Comparison of ENCODE assay signal across 8 mouse cellular contexts in the genomic region with DNA sequence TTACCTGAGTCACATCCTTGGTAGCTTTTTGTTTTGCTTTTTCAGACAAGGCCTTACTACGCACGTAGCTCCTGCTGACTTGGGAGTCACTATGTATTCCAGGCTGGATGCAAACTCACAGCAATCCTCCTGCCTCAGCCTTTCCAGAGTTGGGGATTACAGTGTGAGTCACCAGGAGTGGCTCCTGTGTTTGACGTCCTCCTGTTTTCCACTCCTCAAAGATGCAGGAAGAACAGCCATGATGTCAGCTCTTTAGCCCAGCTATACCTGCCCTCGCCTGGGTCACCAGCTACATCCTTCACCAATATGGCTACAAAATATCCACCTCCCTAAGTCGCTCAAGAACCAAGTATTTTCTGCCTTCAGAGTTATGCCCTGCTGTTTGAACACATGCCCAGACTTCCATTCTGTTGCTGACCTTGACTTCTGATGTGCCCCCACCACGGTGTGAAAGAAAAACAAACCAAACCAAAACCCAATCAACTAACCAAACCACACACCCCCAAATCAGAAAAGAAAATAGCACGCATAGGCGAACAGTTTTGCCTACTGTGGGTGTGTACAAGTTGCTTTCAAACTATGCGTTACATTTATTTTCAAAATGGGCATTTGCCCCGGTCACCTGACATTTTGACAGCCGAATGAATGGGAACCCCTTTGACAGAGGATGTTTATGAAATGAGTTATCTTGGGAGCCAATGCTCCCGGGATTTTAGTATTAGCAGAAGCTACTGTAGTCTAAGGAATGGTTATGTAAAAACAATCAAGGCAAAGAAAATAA. TPM values are rescaled to one million over a fixed set of nuclear protein-coding genes. Genes with fewer than 3 reads are reported as not detected.
A peak's percentile ranks its signal among the peaks of the same experiment; 100 is the strongest.
DNase-seq lines count a peak whose midpoint lies in the region; ATAC-seq and TF ChIP-seq lines count a peak whose summit lies in the region.

No protein-coding gene starts in this region.

- H3K4me1 ChIP-seq in embryonic facial prominence, embryonic 13.5 days: peaks cover 45% of the 10 kb centered on the region
- H3K4me1 ChIP-seq in intestine, embryonic 15.5 days (replicated peaks): peaks cover 28% of the 10 kb centered on the region
- peaks cover 16% of the 10 kb centered on the region for H3K4me1 ChIP-seq in neural tube, embryonic 12.5 days

- H3K27me3 ChIP-seq in embryonic facial prominence, embryonic 13.5 days: no peaks in the 10 kb centered on the region
- H3K27me3 ChIP-seq in intestine, embryonic 15.5 days (replicated peaks): no peaks in the 10 kb centered on the region
- no peaks in the 10 kb centered on the region; the same call in 1 of the 2 replicates for H3K27me3 ChIP-seq in neural tube, embryonic 12.5 days (replicated peaks)

- no peaks in the 10 kb centered on the region for H3K9me3 ChIP-seq in embryonic facial prominence, embryonic 13.5 days
- no peaks in the 10 kb centered on the region for H3K9me3 ChIP-seq in intestine, embryonic 15.5 days
- no peaks in the 10 kb centered on the region for H3K9me3 ChIP-seq in neural tube, embryonic 12.5 days

- no peaks in the 10 kb centered on the region for H3K36me3 ChIP-seq in embryonic facial prominence, embryonic 13.5 days
- H3K36me3 ChIP-seq in intestine, embryonic 15.5 days: no peaks in the 10 kb centered on the region
- H3K36me3 ChIP-seq in neural tube, embryonic 12.5 days: no peaks in the 10 kb centered on the region

- peak overlapping the region; percentile 83 for H3K4me3 ChIP-seq in layer of hippocampus, adult 2 months
- H3K4me3 ChIP-seq in embryonic facial prominence, embryonic 13.5 days: peak overlapping the region; percentile 90
- peak overlapping the region; percentile 88 for H3K4me3 ChIP-seq in intestine, embryonic 15.5 days (replicated peaks)
- peak overlapping the region; percentile 66; the same call in 1 of the 2 replicates for H3K4me3 ChIP-seq in neural tube, embryonic 12.5 days

- peak overlapping the region; percentile 97 for H3K27ac ChIP-seq in layer of hippocampus, adult 2 months
- H3K27ac ChIP-seq in embryonic facial prominence, embryonic 13.5 days: no peak overlapping the region
- H3K27ac ChIP-seq in intestine, embryonic 15.5 days: no peak overlapping the region
- H3K27ac ChIP-seq in neural tube, embryonic 12.5 days: no peak overlapping the region

- no peak for TF ChIP-seq CTCF in layer of hippocampus, adult 2 months (conservative IDR thresholded peaks at IDR 0.05)

- peak overlapping the region; percentile 92 for H3K4me2 ChIP-seq in embryonic facial prominence, embryonic 13.5 days
- peak overlapping the region; percentile 84 for H3K4me2 ChIP-seq in intestine, embryonic 15.5 days (replicated peaks)
- H3K4me2 ChIP-seq in neural tube, embryonic 12.5 days (replicated peaks): peak overlapping the region; percentile 98

- WGBS in embryonic facial prominence, embryonic 13.5 days: 79% methylated on average over 12 of the region's 12 CpGs
- WGBS in intestine, embryonic 15.5 days: 74% methylated on average over 12 of the region's 12 CpGs
- 85% methylated on average over 12 of the region's 12 CpGs for WGBS in neural tube, embryonic 12.5 days

- no peak for DNase-seq in layer of hippocampus, adult 2 months (ENCODE audit: low spot score in 2 of 2)
- DNase-seq in layer of hippocampus, adult 9-11 months: no peak
- DNase-seq in right cerebral cortex, postnatal 25 days: no peak
- no peak for DNase-seq in spleen, adult 18-20 months
- DNase-seq in adrenal gland, adult 2 months: no peak

- H3K9ac ChIP-seq in embryonic facial prominence, embryonic 13.5 days: peak overlapping the region; percentile 96; the same call in 1 of the 2 replicates
- H3K9ac ChIP-seq in intestine, embryonic 15.5 days: peak overlapping the region; percentile 95
- H3K9ac ChIP-seq in neural tube, embryonic 12.5 days: peak overlapping the region; percentile 83; the same call in 1 of the 2 replicates

- no peak for ATAC-seq in embryonic facial prominence, embryonic 13.5 days (ENCODE audit: insufficient number of reproducible peaks, insufficient read depth, low FRiP score, low TSS enrichment, low read depth)
- no peak for ATAC-seq in intestine, embryonic 15.5 days
- no peak for ATAC-seq in neural tube, embryonic 12.5 days (ENCODE audit: low FRiP score, low read depth)

RNA-seq across cellular contexts. Expression of gene Fnbp1, which starts 1.6 kb away (rescaled TPM):
- 100 to 1,000 TPM; 113 to 120 TPM for total RNA-seq in layer of hippocampus, adult 2 months (2021)
- polyA plus RNA-seq in embryonic facial prominence, embryonic 13.5 days (2015; fragmentation: Nextera tagmentation; extraction: Ambion mirVana): 29.4 and 33.0 TPM in 2 replicates
- 22.7 and 27.3 TPM in 2 replicates for polyA plus RNA-seq in intestine, embryonic 15.5 days (2015; fragmentation: Nextera tagmentation; extraction: Ambion mirVana)
- 17.7 and 20.3 TPM in 2 replicates for polyA plus RNA-seq in neural tube, embryonic 12.5 days (2016; fragmentation: Nextera tagmentation; extraction: Ambion mirVana)
- 10 to 100 TPM; 59.7 to 73.4 TPM for total RNA-seq in adrenal gland, adult 2 months (2021)
- 34.3 and 35.6 TPM in 2 replicates for polyA plus RNA-seq in adrenal gland, adult 2 months (2012; rRNA removed)

RNA-seq across cellular contexts. Expression of gene Gpr107, which starts 11.9 kb away (rescaled TPM):
- 10 to 100 TPM; 50.5 to 53.1 TPM for total RNA-seq in layer of hippocampus, adult 2 months (2021)
- polyA plus RNA-seq in embryonic facial prominence, embryonic 13.5 days (2015; fragmentation: Nextera tagmentation; extraction: Ambion mirVana): 39.8 and 42.8 TPM in 2 replicates
- 30.0 and 31.1 TPM in 2 replicates for polyA plus RNA-seq in intestine, embryonic 15.5 days (2015; fragmentation: Nextera tagmentation; extraction: Ambion mirVana)
- polyA plus RNA-seq in neural tube, embryonic 12.5 days (2016; fragmentation: Nextera tagmentation; extraction: Ambion mirVana): 38.4 and 38.8 TPM in 2 replicates
- 10 to 100 TPM; 54.9 to 55.8 TPM for total RNA-seq in adrenal gland, adult 2 months (2021)
- polyA plus RNA-seq in adrenal gland, adult 2 months (2012; rRNA removed): 18.2 and 21.7 TPM in 2 replicates
